26 mouse cellular contexts compared by ENCODE assay signal in genomic region chr7:25840908-25841307, GRCm38 (mm10). TPM values are rescaled to one million over a fixed set of nuclear protein-coding genes. Genes with fewer than 3 reads are reported as not detected.
"Had no signal": no experiment of that assay in that cellular context is flagged by ENCODE, and none has a peak within 500 bp of the region (broad histone marks: within the 10 kb centered on the region; RNA-seq: fewer than 3 reads in every experiment).

No protein-coding gene starts in this region.

- H3K9ac ChIP-seq: limb, embryonic 12.5 days; limb, embryonic 15.5 days; liver, embryonic 14.5 days; liver, postnatal 0 days; lung, embryonic 14.5 days; neural tube, embryonic 12.5 days; neural tube, embryonic 15.5 days had no signal

- H3K36me3 ChIP-seq: limb, embryonic 12.5 days; limb, embryonic 15.5 days; neural tube, embryonic 12.5 days; neural tube, embryonic 15.5 days had no signal

- ATAC-seq: liver, postnatal 0 days; lung, postnatal 0 days had no signal

- H3K4me1 ChIP-seq: limb, embryonic 12.5 days; limb, embryonic 15.5 days; neural tube, embryonic 12.5 days; neural tube, embryonic 15.5 days had no signal

- H3K4me2 ChIP-seq: limb, embryonic 12.5 days; limb, embryonic 15.5 days; liver, embryonic 11.5 days; lung, embryonic 14.5 days; midbrain, embryonic 11.5 days; neural tube, embryonic 12.5 days; neural tube, embryonic 15.5 days had no signal

- DNase-seq: kidney, adult 18-20 months; kidney, adult 9 months; kidney, postnatal 14 days; kidney, postnatal 4 days; left cerebral cortex, postnatal 4 days; liver, postnatal 0 days; lung, embryonic 14.5 days; lung, postnatal 36 days; midbrain, embryonic 14.5 days; right cerebral cortex, adult 18-20 months; right cerebral cortex, postnatal 25 days; thymus, adult 18-20 months; thymus, postnatal 36 days had no signal

- H3K9me3 ChIP-seq: limb, embryonic 12.5 days; limb, embryonic 15.5 days; neural tube, embryonic 12.5 days; neural tube, embryonic 15.5 days had no signal

- H3K4me3 ChIP-seq: limb, embryonic 12.5 days; limb, embryonic 15.5 days; neural tube, embryonic 12.5 days; neural tube, embryonic 15.5 days had no signal

- H3K27ac ChIP-seq: limb, embryonic 12.5 days; limb, embryonic 15.5 days; liver, embryonic 14.5 days; neural tube, embryonic 12.5 days; neural tube, embryonic 15.5 days had no signal

- H3K27me3 ChIP-seq: limb, embryonic 12.5 days; limb, embryonic 15.5 days; neural tube, embryonic 12.5 days; neural tube, embryonic 15.5 days had no signal

RNA-seq across cellular contexts. Expression of gene Cyp2s1, which starts 24.2 kb away (rescaled TPM):
- total RNA-seq: megakaryocyte-erythroid progenitor cell, adult 5-6 weeks had no signal

RNA-seq across cellular contexts. Expression of gene Cyp2b10, which starts 56.5 kb away (rescaled TPM):
- total RNA-seq: layer of hippocampus, postnatal 14 days; left cerebral cortex, postnatal 4 days; megakaryocyte progenitor cell, adult 5-6 weeks; megakaryocyte-erythroid progenitor cell, adult 5-6 weeks had no signal
- polyA plus RNA-seq: kidney, embryonic 16.5 days; limb, embryonic 12.5 days; limb, embryonic 15.5 days; liver, embryonic 11.5 days; lung, embryonic 14.5 days; midbrain, embryonic 11.5 days; midbrain, embryonic 14.5 days; neural tube, embryonic 12.5 days; neural tube, embryonic 15.5 days; testis, adult 2 months had no signal
